Mouse (Mus musculus): Measurements from ENCODE around the gene Asl. TPM values are rescaled to one million over a fixed set of nuclear protein-coding genes. Genes with fewer than 3 reads are reported as not detected.

Asl gene
- total and polyA plus RNA-seq, 3 experiments: 15.8 to 26.7 TPM; not detected in 1

DNA sequence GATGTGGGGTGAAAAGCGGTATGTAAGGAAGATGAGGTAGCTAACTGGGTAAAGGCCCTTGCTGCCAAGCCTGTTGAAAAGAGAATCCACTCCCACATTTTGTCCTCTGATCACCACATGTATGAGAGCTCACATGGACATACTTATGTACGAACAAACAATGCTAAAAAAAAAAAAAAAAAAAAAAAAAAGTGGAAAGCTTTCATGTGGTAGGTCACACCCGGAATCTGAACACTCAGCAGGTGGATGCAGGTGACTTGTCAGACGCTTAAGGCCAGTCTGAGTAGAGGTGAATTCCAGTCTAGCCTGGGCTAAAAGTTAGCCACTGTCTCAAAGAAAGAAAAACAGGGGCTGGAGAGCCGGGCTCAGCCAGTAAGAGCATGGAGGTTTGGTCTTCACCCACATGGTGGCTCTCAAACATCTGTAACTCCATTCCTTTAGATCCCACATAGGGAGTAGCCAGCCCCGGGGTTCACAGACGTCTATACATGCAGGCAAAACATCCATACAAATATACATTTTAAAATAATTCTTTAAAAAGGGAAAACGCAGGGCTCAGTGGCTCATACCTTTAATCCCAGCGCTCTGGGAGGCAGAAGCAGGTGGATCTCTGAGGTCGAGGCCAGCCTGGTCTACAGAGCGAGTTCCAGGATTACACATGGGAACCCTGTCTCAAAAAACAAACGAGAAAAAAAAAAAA is 5.8 kb downstream of the Asl start:
- Histone ChIP-seq H3K27me3 (ENCODE audit: control insufficient read depth in 1 of 2, insufficient read depth in 2 of 2, low read length in 2 of 2) (no peaks in the 10 kb centered on the region), H3K27ac (ENCODE audit: control insufficient read depth, low read depth, low read length) (no peak overlapping the region), H3K9ac (ENCODE audit: control insufficient read depth, low read depth, low read length, poor library complexity, severe bottlenecking) (peak overlapping the region; percentile 65), H3K79me2 (ENCODE audit: control insufficient read depth, insufficient read depth, low read length, poor library complexity) (no peaks in the 10 kb centered on the region; the same call in 1 of the 2 replicates), H3K4me3 (ENCODE audit: control insufficient read depth in 1 of 2, insufficient read depth in 1 of 2, low read depth in 2 of 2, low read length in 2 of 2) (peak overlapping the region; percentile 87 to 94), H3K9me3 (replicated peaks; ENCODE audit: insufficient read depth, low read length) (no peaks in the 10 kb centered on the region), H3K4me1 (ENCODE audit: control insufficient read depth in 1 of 2, insufficient read depth in 2 of 2, low read length in 2 of 2) (no peaks in the 10 kb centered on the region; a peak in 1 of 4 replicates), H3K36me3 (ENCODE audit: control insufficient read depth in 1 of 2, insufficient read depth in 2 of 2, low read length in 2 of 2) (peaks cover 0 to 3% of the 10 kb centered on the region in 2 experiments; a peak in 1 of 4 replicates)
- TF ChIP-seq POLR2AphosphoS5 (IDR thresholded peaks at IDR 0.05; ENCODE audit: borderline replicate concordance, low read depth, low read length) (no peak), MAX (IDR thresholded peaks at IDR 0.05; ENCODE audit: low read length) (peak; percentile 34; the same call in 1 of the 2 replicates), ZNF384 (IDR thresholded peaks at IDR 0.05; ENCODE audit: low read depth, low read length) (peak; percentile 62)
- peak; percentile 41 for DNase-seq (ENCODE audit: low read depth, low spot score)

- Histone ChIP-seq H3K9ac (ENCODE audit: control insufficient read depth, low read depth, low read length, poor library complexity, severe bottlenecking) (no peak overlapping the region), H3K4me1 (ENCODE audit: control insufficient read depth in 1 of 2, insufficient read depth in 2 of 2, low read length in 2 of 2) (no peaks in the 10 kb centered on the region; a peak in 1 of 4 replicates), H3K9me3 (replicated peaks; ENCODE audit: insufficient read depth, low read length) (no peaks in the 10 kb centered on the region), H3K36me3 (ENCODE audit: control insufficient read depth in 1 of 2, insufficient read depth in 2 of 2, low read length in 2 of 2) (peaks cover 0 to 3% of the 10 kb centered on the region in 2 experiments; a peak in 1 of 4 replicates), H3K27ac (ENCODE audit: control insufficient read depth, low read depth, low read length) (no peak overlapping the region), H3K79me2 (ENCODE audit: control insufficient read depth, insufficient read depth, low read length, poor library complexity) (no peaks in the 10 kb centered on the region; the same call in 1 of the 2 replicates), H3K4me3 (ENCODE audit: control insufficient read depth in 1 of 2, insufficient read depth in 1 of 2, low read depth in 2 of 2, low read length in 2 of 2) (no peak overlapping the region), H3K27me3 (ENCODE audit: control insufficient read depth in 1 of 2, insufficient read depth in 2 of 2, low read length in 2 of 2) (no peaks in the 10 kb centered on the region)
- DNase-seq (ENCODE audit: low read depth, low spot score): no peak
- TF ChIP-seq POLR2AphosphoS5 (IDR thresholded peaks at IDR 0.05; ENCODE audit: borderline replicate concordance, low read depth, low read length) (no peak), GATA1 (IDR thresholded peaks at IDR 0.05; ENCODE audit: low read depth, low read length) (no peak), ZNF384 (IDR thresholded peaks at IDR 0.05; ENCODE audit: low read depth, low read length) (no peak), EP300 (IDR thresholded peaks at IDR 0.05; ENCODE audit: low read depth in 1 of 2, low read length in 2 of 2) (no peak), CHD2 (IDR thresholded peaks at IDR 0.05; ENCODE audit: low read length) (no peak), MXI1 (IDR thresholded peaks at IDR 0.05; ENCODE audit: low read depth, low read length) (no peak), CTCF (IDR thresholded peaks at IDR 0.05 in 2 of 3, conservative IDR thresholded peaks at IDR 0.05 in 1 of 3; ENCODE audit: control insufficient read depth in 1 of 3, insufficient read depth in 1 of 3, low read depth in 2 of 3, low read length in 3 of 3, poor library complexity in 1 of 3, severe bottlenecking in 1 of 3) (no peak), E2F4 (IDR thresholded peaks at IDR 0.05; ENCODE audit: borderline replicate concordance, low read depth, low read length) (no peak), TAL1 (IDR thresholded peaks at IDR 0.05; ENCODE audit: low read length) (no peak)
Observed at GRCm38 (mm10) chr5:130022366-130022765, 6.7 kb downstream of the Asl start.

DNA sequence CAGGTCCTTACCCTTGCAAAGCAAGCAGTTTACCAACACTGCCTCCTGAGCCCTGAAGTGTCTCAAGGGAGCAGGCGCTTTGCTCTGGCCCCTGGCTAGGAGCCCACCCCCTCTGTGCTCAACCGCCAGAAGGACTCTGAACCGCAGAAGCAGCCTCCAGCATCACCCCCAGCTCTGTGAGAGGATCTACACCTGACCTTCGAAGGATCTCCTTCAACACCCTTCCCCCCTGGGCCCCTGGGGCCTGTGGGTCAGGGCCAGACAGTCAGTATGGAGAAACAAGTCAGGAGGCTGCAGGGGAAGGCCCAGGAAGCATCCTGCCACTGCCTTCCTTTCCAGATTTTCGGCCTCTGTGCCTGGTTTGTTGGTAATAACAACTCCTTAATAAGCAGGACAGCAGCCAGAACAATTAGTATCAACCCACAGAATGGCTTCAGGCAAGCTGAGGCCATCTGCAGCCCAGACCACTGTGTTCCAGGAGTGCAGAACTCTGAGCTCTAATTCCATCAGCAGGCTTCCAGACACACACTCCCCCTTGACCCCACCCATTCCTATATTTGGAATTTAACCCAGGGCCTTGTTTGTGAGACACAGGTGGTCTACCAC is 7.6 kb downstream of the Asl start:
- Histone ChIP-seq H3K4me3 (ENCODE audit: control insufficient read depth in 1 of 2, insufficient read depth in 1 of 2, low read depth in 2 of 2, low read length in 2 of 2) (no peak overlapping the region), H3K9me3 (replicated peaks; ENCODE audit: insufficient read depth, low read length) (no peaks in the 10 kb centered on the region), H3K4me1 (ENCODE audit: control insufficient read depth in 1 of 2, insufficient read depth in 2 of 2, low read length in 2 of 2) (no peaks in the 10 kb centered on the region; a peak in 1 of 4 replicates), H3K27ac (ENCODE audit: control insufficient read depth, low read depth, low read length) (no peak overlapping the region), H3K79me2 (ENCODE audit: control insufficient read depth, insufficient read depth, low read length, poor library complexity) (no peaks in the 10 kb centered on the region; the same call in 1 of the 2 replicates), H3K27me3 (ENCODE audit: control insufficient read depth in 1 of 2, insufficient read depth in 2 of 2, low read length in 2 of 2) (no peaks in the 10 kb centered on the region), H3K36me3 (ENCODE audit: control insufficient read depth in 1 of 2, insufficient read depth in 2 of 2, low read length in 2 of 2) (peaks cover 0 to 3% of the 10 kb centered on the region in 2 experiments; a peak in 1 of 4 replicates), H3K9ac (ENCODE audit: control insufficient read depth, low read depth, low read length, poor library complexity, severe bottlenecking) (no peak overlapping the region)
- TF ChIP-seq HCFC1 (IDR thresholded peaks at IDR 0.05; ENCODE audit: low read depth, low read length): no peak
- DNase-seq (ENCODE audit: low read depth, low spot score): no peak
